ENCODE assay signal across 15 mouse cellular contexts in the genomic region with DNA sequence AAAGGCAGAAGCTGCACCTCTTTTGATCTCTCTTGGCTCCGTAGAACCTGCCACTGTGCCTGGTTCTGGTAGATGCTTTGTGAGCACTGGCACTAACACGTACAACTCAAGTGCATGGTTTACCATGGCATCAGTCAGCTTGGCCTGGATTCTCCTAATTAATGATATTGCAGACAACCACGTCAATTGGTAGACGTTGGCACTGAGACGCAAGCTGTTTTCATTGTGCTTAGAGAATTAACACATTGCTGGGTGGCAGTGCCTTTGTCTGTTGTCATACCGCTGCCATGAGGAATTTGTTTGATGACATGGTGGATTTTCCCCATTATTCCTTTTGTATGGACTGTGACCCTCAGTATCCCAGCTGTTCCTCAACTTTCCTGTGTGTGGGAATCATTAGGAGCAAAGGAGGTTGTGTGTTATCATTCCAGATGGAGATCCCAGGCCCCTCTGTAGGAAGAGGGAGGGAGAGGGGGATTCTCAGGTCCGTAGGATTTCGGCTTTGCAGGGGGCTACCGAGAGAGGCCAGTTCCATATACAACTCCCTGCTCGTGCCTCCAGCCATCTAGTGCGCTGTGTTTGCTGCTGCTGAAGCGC. TPM values are rescaled to one million over a fixed set of nuclear protein-coding genes. Genes with fewer than 3 reads are reported as not detected.
DNase-seq lines count a peak whose midpoint lies in the region; ATAC-seq lines count a peak whose summit lies in the region.
"Had no signal": no experiment of that assay in that cellular context is flagged by ENCODE, and none has a peak within 500 bp of the region (broad histone marks: within the 10 kb centered on the region; RNA-seq: fewer than 3 reads in every experiment).

No protein-coding gene starts in this region.

- peaks cover 32% of the 10 kb centered on the region for H3K4me1 ChIP-seq in forebrain, embryonic 10.5 days
- H3K4me1 ChIP-seq in forebrain, embryonic 16.5 days (replicated peaks; ENCODE audit: control insufficient read depth, insufficient read depth, low read length): peaks cover 23% of the 10 kb centered on the region
- H3K4me1 ChIP-seq in neural tube, embryonic 13.5 days (replicated peaks): peaks cover 53% of the 10 kb centered on the region
- H3K4me1 ChIP-seq: megakaryocyte, embryonic 14.5 days had no signal

- DNase-seq in forebrain, embryonic 10.5 days (ENCODE audit: extremely low spot score, low spot score): no peak
- DNase-seq in mesoderm, embryonic 11.5 days (ENCODE audit: low read depth, low spot score): peak; percentile 51
- no peak for DNase-seq in layer of hippocampus, postnatal 25 days (ENCODE audit: extremely low spot score in 1 of 2, low spot score in 1 of 2)
- DNase-seq in urinary bladder, adult 2 months (ENCODE audit: low spot score): no peak
- no peak for DNase-seq in lung, postnatal 25 days (ENCODE audit: low spot score)
- DNase-seq: cerebellum, adult 11-12 months; heart, adult 18-20 months; kidney, postnatal 4 days had no signal

- peak overlapping the region; percentile 38 for H3K4me2 ChIP-seq in forebrain, embryonic 16.5 days (ENCODE audit: low read length)
- H3K4me2 ChIP-seq in neural tube, embryonic 13.5 days: peak overlapping the region; percentile 22
- H3K4me2 ChIP-seq: intestine, embryonic 15.5 days; lung, embryonic 15.5 days had no signal

- ATAC-seq in forebrain, embryonic 16.5 days: peak; percentile 76
- peak; percentile 63; the same call in 1 of the 2 replicates for ATAC-seq in neural tube, embryonic 13.5 days (ENCODE audit: low read depth)
- ATAC-seq: activated CD4-positive, CD25-positive, alpha-beta regulatory T cell, adult 4 months; intestine, embryonic 15.5 days had no signal

- H3K27me3 ChIP-seq in forebrain, embryonic 10.5 days (ENCODE audit: poor library complexity, severe bottlenecking): no peaks in the 10 kb centered on the region
- no peaks in the 10 kb centered on the region for H3K27me3 ChIP-seq in forebrain, embryonic 16.5 days (replicated peaks; ENCODE audit: control insufficient read depth, insufficient read depth, low read length)
- no peaks in the 10 kb centered on the region for H3K27me3 ChIP-seq in neural tube, embryonic 13.5 days
- H3K27me3 ChIP-seq: intestine, embryonic 15.5 days; lung, embryonic 15.5 days had no signal

- WGBS in forebrain, embryonic 10.5 days: 59% methylated on average over 12 of the region's 12 CpGs
- 14% methylated on average over 12 of the region's 12 CpGs for WGBS in forebrain, embryonic 16.5 days
- 29% methylated on average over 12 of the region's 12 CpGs for WGBS in neural tube, embryonic 13.5 days

- no peak overlapping the region for H3K4me3 ChIP-seq in forebrain, embryonic 10.5 days
- H3K4me3 ChIP-seq in forebrain, embryonic 16.5 days (replicated peaks; ENCODE audit: low read length): no peak overlapping the region
- H3K4me3 ChIP-seq in neural tube, embryonic 13.5 days: no peak overlapping the region
- H3K4me3 ChIP-seq: intestine, embryonic 15.5 days; left cerebral cortex, adult 2 months; lung, embryonic 15.5 days; megakaryocyte, embryonic 14.5 days had no signal

- peak overlapping the region; percentile 27; the same call in 1 of the 2 replicates for H3K27ac ChIP-seq in forebrain, embryonic 10.5 days
- H3K27ac ChIP-seq in forebrain, embryonic 16.5 days (ENCODE audit: low read length): peak overlapping the region; percentile 59
- H3K27ac ChIP-seq in neural tube, embryonic 13.5 days (replicated peaks): peak overlapping the region; percentile 70
- H3K27ac ChIP-seq: intestine, embryonic 15.5 days; left cerebral cortex, adult 2 months; lung, embryonic 15.5 days had no signal

- peaks cover 29% of the 10 kb centered on the region for H3K36me3 ChIP-seq in forebrain, embryonic 10.5 days (replicated peaks)
- no peaks in the 10 kb centered on the region for H3K36me3 ChIP-seq in forebrain, embryonic 16.5 days (ENCODE audit: control insufficient read depth, insufficient read depth)
- peaks cover 4% of the 10 kb centered on the region; the same call in 1 of the 2 replicates for H3K36me3 ChIP-seq in neural tube, embryonic 13.5 days
- H3K36me3 ChIP-seq: intestine, embryonic 15.5 days; lung, embryonic 15.5 days had no signal

- H3K9ac ChIP-seq in forebrain, embryonic 16.5 days (replicated peaks; ENCODE audit: low read depth, low read length): peak overlapping the region; percentile 35
- H3K9ac ChIP-seq in neural tube, embryonic 13.5 days: peak overlapping the region; percentile 55
- H3K9ac ChIP-seq: intestine, embryonic 15.5 days; lung, embryonic 15.5 days had no signal

- H3K9me3 ChIP-seq in forebrain, embryonic 10.5 days: no peaks in the 10 kb centered on the region
- no peaks in the 10 kb centered on the region for H3K9me3 ChIP-seq in forebrain, embryonic 16.5 days (ENCODE audit: control insufficient read depth, low read length)
- no peaks in the 10 kb centered on the region for H3K9me3 ChIP-seq in neural tube, embryonic 13.5 days
- H3K9me3 ChIP-seq: intestine, embryonic 15.5 days; lung, embryonic 15.5 days; megakaryocyte, embryonic 14.5 days had no signal

RNA-seq across cellular contexts. Expression of a gene that starts 10.5 kb away (rescaled TPM):
- 50.0 and 55.2 TPM in 2 replicates for polyA plus RNA-seq in forebrain, embryonic 10.5 days (2016; fragmentation: Nextera tagmentation; extraction: Ambion mirVana)
- polyA plus RNA-seq in forebrain, embryonic 16.5 days (2015; fragmentation: Nextera tagmentation; extraction: Ambion mirVana): 196 and 218 TPM in 2 replicates
- 188 and 208 TPM in 2 replicates for polyA plus RNA-seq in neural tube, embryonic 13.5 days (2015; fragmentation: Nextera tagmentation; extraction: Ambion mirVana)
- 100 to 1,000 TPM; 201 to 204 TPM for total RNA-seq in layer of hippocampus, postnatal 25 days (2021)
- polyA plus RNA-seq in urinary bladder, adult 2 months (2012; rRNA removed): 42.4 and 43.9 TPM in 2 replicates
